Mouse (Mus musculus) stomach, postnatal 0 days (tissue): ENCODE measurements at regions not wholly inside any gene's neighbourhood (a gene's known extent, or its start where the extent isn't known, plus 50 kb on each side); places are given as distances from the start of the nearest gene placed in this dataset.

ENCODE experiments used
- ATAC-seq: fragments of 200-750 bp; cut with Nextera tagmentation; 2 replicates; pipeline ENCODE4 v1.8.0; 2017; ENCODE audit not compliant: low FRiP score, low TSS enrichment
- DNase-seq: peaks from one replicate; pipeline ENCODE4 v3.0.0-alpha.2; 2016; ENCODE audit warnings: low spot score
- H3K27ac ChIP-seq: fragments of 300-500 bp; sonication (generic); replicated peaks from 2 replicates; pipeline ENCODE4 v1.5.1; 2014; ENCODE audit warnings: mild to moderate bottlenecking, control low read depth
- H3K27me3 ChIP-seq: fragments of 300-500 bp; sonication (generic); 2 replicates; pipeline ENCODE4 v1.6.1; 2014; ENCODE audit warnings: low read length; ENCODE audit not compliant: control insufficient read depth, insufficient read depth
- H3K36me3 ChIP-seq: fragments of 300-500 bp; sonication (generic); 2 replicates; pipeline ENCODE4 v1.6.1; 2014; ENCODE audit warnings: low read length, mixed read lengths; ENCODE audit not compliant: control insufficient read depth, insufficient read depth
- H3K4me1 ChIP-seq: fragments of 300-500 bp; sonication (generic); replicated peaks from 2 replicates; pipeline ENCODE4 v1.6.1; 2014; ENCODE audit warnings: antibody characterized with exemption; ENCODE audit not compliant: control insufficient read depth, insufficient read depth
- H3K4me2 ChIP-seq: fragments of 300-500 bp; sonication (generic); replicated peaks from 2 replicates; pipeline ENCODE4 v1.6.1; 2014; ENCODE audit warnings: low read depth, mild to moderate bottlenecking, control low read depth, moderate library complexity
- H3K4me3 ChIP-seq: fragments of 300-500 bp; sonication (generic); 2 replicates; pipeline ENCODE4 v1.5.1; 2014; ENCODE audit warnings: low read depth, low read length, control low read depth
- H3K9ac ChIP-seq: fragments of 300-500 bp; sonication (generic); 2 replicates; pipeline ENCODE4 v1.6.1; 2014; ENCODE audit warnings: mild to moderate bottlenecking, low read length, control low read depth, mixed read lengths
- H3K9me3 ChIP-seq: fragments of 300-500 bp; sonication (generic); 2 replicates; pipeline ENCODE4 v1.6.1; 2016; ENCODE audit warnings: low read length; ENCODE audit not compliant: control insufficient read depth
- CTCF ChIP-seq: IDR thresholded peaks from 2 replicates; pipeline ENCODE4 v1.5.1; 2016; ENCODE audit warnings: antibody characterized with exemption, low read depth, mild to moderate bottlenecking, moderate library complexity
- EP300 ChIP-seq: optimal IDR thresholded peaks from 2 replicates; pipeline ENCODE3; 2016; ENCODE audit warnings: antibody characterized with exemption
- WGBS: fragments of 180-500 bp; shearing (Covaris S2); extraction: QIAGEN DNeasy Blood & Tissue Kit; methylation state at CpG from one replicate; pipeline ENCODE4 v1.1.7; 2014; 5-methylcytosine and 5-hydroxymethylcytosine counted together

DNA sequence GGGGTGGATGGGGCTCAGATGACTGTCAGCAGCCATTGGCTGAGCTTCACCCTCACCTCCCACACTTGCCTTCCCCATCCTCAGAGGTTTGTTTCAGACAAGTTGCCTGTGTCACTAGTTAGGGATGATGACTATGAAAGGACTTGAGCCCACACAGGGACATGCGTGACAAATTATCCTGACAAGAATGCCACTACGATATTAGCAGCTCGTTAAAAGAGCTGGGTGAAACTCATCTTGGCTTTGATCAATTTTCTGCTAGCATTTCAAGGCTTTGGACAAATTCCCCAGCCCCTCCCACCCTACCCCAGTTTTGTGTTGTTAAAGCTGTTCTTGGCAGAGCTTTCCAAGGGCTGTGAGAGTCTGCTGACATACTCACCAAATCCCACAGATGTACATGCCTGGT is 354.5 kb upstream of the Nrp1 start:
- Histone ChIP-seq H3K4me3 (no peak overlapping the region), H3K4me1 (no peaks in the 10 kb centered on the region), H3K4me2 (no peak overlapping the region), H3K9ac (no peak overlapping the region), H3K9me3 (no peaks in the 10 kb centered on the region), H3K27ac (no peak overlapping the region), H3K27me3 (no peaks in the 10 kb centered on the region), H3K36me3 (no peaks in the 10 kb centered on the region)
- DNase-seq (no peak), ATAC-seq (no peak)
- TF ChIP-seq CTCF (no peak), EP300 (no peak)
- WGBS, result 53% methylated on average over 3 of the region's 3 CpGs

DNA sequence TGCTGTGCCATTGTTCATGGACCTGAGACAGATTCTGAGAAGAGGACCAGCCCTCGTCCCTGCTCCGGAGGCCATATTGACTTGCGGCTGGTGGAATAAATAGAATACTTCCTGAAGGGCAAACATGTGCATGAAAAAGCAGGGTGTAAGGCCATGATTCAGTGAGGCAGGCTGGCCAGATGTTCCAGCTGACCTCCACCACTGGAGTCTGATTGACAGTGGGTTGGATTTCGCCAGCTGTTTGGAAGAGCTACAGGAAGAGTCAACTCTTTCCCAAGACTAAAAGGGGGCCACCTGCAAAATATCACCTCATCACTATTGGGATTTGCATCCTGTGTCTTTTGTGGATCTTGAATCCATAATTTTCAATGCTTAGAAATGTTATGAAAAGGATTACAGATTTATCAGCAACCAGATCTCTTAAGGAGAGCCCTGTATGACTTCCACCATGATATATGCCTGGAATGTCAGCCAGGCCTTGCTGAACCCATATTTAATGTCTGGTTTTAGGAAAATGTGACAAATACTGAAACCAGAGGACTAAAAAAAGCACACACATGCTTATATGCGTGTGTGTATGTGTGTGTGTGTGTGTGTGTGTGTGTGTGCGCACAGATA is 348.9 kb upstream of the Nrp1 start:
- H3K27me3 ChIP-seq, result no peaks in the 10 kb centered on the region
- H3K27ac ChIP-seq, result no peak overlapping the region
- no peak overlapping the region for H3K9ac ChIP-seq
- whole genome bisulfite sequencing, result 50% methylated on average over 6 of the region's 6 CpGs
- TF ChIP-seq CTCF, result no peak
- H3K4me3 ChIP-seq, result no peak overlapping the region
- H3K4me1 ChIP-seq, result no peaks in the 10 kb centered on the region
- ATAC-seq (no peak), DNase-seq (no peak)
- H3K9me3 ChIP-seq, result no peaks in the 10 kb centered on the region
- H3K4me2 ChIP-seq, result no peak overlapping the region
- no peaks in the 10 kb centered on the region for H3K36me3 ChIP-seq

DNA sequence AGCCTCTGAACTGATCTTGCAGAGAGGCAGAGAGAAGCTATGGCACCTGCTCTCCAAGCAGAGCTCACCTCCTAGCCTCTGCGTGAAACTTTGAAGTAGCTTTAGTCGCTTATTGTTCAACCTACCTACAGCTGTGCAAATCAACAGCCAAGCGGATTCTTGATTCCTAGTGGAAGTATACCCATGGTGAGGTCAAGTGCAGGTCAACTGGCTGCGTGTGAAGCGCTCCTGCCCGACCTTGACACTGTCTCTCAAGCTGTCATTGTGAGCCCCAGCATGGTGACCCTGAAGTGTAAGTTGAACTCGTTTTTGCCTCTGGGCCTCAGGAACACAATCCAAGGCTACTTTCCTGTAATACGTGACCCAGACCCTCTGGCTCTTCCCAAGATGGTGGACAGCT is 341.2 kb upstream of the Nrp1 start:
- ATAC-seq (no peak), DNase-seq (no peak)
- H3K9me3 ChIP-seq, result no peaks in the 10 kb centered on the region
- H3K27ac ChIP-seq, result no peak overlapping the region
- no peaks in the 10 kb centered on the region for H3K27me3 ChIP-seq
- no peak for TF ChIP-seq CTCF
- no peak for TF ChIP-seq EP300
- no peaks in the 10 kb centered on the region for H3K36me3 ChIP-seq
- WGBS, result 57% methylated on average over 8 of the region's 8 CpGs
- no peak overlapping the region for H3K9ac ChIP-seq
- H3K4me1 ChIP-seq, result no peaks in the 10 kb centered on the region
- H3K4me2 ChIP-seq, result no peak overlapping the region
- no peak overlapping the region for H3K4me3 ChIP-seq

DNA sequence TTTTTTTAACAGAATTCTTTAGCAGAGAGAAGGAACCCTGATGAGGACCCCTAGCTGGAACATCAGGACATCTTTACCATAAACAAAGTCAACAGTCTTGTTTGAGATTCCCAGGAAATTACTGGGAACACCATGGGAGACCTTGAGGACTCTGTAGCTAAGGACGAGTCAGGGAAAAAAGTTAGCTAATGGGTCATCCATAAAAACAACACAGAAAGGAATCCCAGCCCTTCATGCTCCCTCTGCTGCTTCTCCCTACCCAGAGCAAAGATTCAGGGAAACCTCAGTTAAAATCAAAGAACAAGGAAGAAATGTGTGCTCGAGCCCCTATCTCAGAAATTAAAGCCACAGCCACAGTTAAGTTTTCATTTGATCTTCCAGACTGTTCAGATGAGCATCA is 334.7 kb upstream of the Nrp1 start:
- Histone ChIP-seq H3K4me3 (no peak overlapping the region), H3K4me1 (no peaks in the 10 kb centered on the region; the same call in 1 of the 2 replicates), H3K36me3 (no peaks in the 10 kb centered on the region), H3K9me3 (no peaks in the 10 kb centered on the region), H3K27ac (no peak overlapping the region), H3K27me3 (no peaks in the 10 kb centered on the region), H3K9ac (no peak overlapping the region), H3K4me2 (no peak overlapping the region)
- TF ChIP-seq EP300, result no peak
- no peak for TF ChIP-seq CTCF
- WGBS, result 59% methylated on average over 2 of the region's 2 CpGs
- ATAC-seq (no peak), DNase-seq (no peak)

DNA sequence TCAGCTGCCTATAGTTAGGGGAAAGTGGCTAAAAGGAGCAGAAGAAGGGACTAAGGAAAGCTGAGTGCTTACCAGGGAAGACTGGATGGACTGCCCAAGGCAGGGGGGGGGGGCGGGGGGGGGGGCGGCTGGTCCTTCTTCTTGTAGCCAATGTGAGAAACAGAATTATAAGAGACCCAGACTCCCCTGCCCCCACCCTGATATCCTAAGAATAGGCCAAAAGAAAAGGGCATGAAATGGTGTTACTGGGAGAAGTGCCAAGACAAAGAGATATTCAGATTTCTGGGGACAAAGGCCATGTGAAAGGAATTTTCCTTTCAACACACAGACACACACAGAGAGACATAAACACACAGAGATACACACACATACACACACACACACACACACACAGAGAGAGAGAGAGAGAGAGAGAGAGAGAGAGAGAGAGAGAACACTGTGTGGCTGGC is 333.6 kb upstream of the Nrp1 start:
- TF ChIP-seq EP300, result no peak
- TF ChIP-seq CTCF, result no peak
- H3K27ac ChIP-seq, result no peak overlapping the region
- ATAC-seq (peak; percentile 70), DNase-seq (peak; percentile 26)
- no peak overlapping the region for H3K4me3 ChIP-seq
- no peak overlapping the region for H3K9ac ChIP-seq
- no peak overlapping the region for H3K4me2 ChIP-seq
- no peaks in the 10 kb centered on the region; the same call in 1 of the 2 replicates for H3K4me1 ChIP-seq
- WGBS, result no CpG with 5 or more reads among the region's 2 CpGs
- H3K9me3 ChIP-seq, result no peaks in the 10 kb centered on the region
- no peaks in the 10 kb centered on the region for H3K27me3 ChIP-seq
- no peaks in the 10 kb centered on the region for H3K36me3 ChIP-seq

DNA sequence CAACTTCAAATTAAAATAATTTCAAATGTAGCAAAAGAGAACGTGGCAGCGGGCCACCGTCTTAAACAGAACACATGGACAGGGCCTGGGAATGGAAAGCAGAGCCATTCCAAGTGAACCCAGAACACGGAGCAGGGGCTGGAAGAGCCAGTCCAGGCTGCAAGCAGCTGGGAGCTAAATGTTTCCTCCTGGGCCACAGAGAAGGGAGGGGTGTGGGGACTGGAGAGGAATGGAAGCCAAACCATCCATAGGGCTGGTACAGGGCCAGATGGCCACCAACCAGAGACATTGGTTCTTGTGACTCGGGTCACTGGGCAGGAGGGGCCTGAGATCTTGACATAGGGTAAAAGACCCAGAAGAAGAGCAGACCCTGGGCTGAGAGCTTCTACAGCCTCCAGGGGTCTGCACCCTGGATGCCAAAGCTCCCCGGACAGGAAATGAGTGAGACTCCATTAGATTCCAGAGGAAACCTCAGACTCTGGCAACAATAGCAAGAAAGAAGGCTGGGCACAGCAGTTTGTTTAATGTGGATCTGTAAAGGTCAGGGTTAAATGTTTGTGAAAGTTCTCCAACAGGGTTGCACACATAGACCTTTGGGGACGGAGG is 333.1 kb upstream of the Nrp1 start:
- no peaks in the 10 kb centered on the region for H3K9me3 ChIP-seq
- H3K9ac ChIP-seq, result no peak overlapping the region
- peak overlapping the region; percentile 81 for H3K27ac ChIP-seq
- no peaks in the 10 kb centered on the region; the same call in 1 of the 2 replicates for H3K4me1 ChIP-seq
- H3K4me3 ChIP-seq, result no peak overlapping the region
- no peaks in the 10 kb centered on the region for H3K36me3 ChIP-seq
- no peak overlapping the region for H3K4me2 ChIP-seq
- DNase-seq (peak; percentile 46), ATAC-seq (peak; percentile 85)
- no peaks in the 10 kb centered on the region for H3K27me3 ChIP-seq
- no peak for TF ChIP-seq EP300
- no peak for TF ChIP-seq CTCF
- 18% methylated on average over 7 of the region's 7 CpGs for WGBS
